Mouse (Mus musculus): ENCODE results near the gene Plin3. TPM values are rescaled to one million over a fixed set of nuclear protein-coding genes. Genes with fewer than 3 reads are reported as not detected.

The Plin3 gene
- polyA plus RNA-seq (2015; fragmentation: Nextera tagmentation; extraction: Ambion mirVana): 16.6 and 17.5 TPM in 2 replicates

DNA sequence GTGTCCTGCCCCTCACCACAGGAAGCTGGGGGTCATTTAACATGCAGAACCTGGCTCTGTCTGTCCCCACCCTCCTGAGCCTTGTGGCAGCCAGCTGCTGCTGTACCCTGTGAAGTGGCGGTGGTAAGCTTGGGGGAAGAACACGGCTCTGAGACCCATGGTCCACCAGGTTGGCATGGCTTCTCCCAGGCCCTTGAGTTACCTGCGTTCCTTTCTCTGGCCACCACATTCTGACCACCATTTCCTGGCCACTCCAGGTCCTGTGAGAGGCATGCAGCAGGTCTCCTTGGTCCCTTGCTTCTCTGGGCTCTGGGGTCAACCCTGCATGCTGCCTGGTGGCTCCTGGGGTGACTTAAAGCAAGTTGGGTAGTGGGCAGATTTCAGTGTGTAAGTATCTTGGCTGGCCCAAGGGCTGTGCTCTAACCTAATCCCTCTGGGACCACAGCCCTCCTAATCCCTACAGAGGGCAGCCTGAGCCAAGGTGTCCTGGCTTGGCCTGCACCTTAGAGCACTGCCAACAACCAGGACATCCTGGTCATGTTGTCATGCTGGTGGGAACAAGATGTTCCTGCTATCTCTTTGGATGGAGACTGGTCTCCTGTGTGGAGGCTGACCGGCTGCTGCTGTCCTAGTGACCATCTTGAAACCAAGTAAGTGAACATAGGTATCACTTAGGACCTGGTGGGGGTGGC, at the start of gene Plin3:
Plin3 (minus strand) TSS at position 343 of the 692 bp plus-strand sequence.
- WGBS: 87% methylated on average over 4 of the region's 4 CpGs
- Histone ChIP-seq H3K36me3 (no peaks in the 10 kb centered on the region), H3K27ac (replicated peaks) (0 out of 2 replicates have a peak within 1 kb of the TSS, but pooled peaks have one; percentile 63), H3K4me2 (no peak within 1 kb of the TSS), H3K27me3 (no peaks in the 10 kb centered on the region), H3K4me1 (replicated peaks) (peaks cover 25% of the 10 kb centered on the region), H3K4me3 (no peak within 1 kb of the TSS), H3K9ac (no peak within 1 kb of the TSS), H3K9me3 (no peaks in the 10 kb centered on the region)
- ATAC-seq (ENCODE audit: low FRiP score, low read depth): no peak

DNA sequence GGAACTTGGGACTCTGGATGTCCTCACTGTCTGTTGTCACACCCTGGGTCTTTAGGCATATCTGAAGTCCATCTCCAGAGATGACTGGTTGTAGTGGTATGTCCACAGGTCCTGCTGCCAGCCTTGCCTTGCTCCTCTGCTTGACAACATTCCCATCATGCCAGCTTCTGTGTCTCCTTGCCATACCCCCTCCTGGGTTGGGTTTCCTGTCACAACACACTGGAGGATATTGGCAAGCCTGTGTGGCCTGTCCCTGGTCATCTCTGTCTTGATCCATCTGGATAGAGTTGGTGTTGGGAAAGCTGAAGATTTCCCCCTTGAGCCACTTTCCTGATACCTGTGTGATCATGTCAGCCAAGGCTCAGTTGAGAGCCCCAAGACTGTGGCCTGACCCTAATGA, 48.0 kb upstream of the Plin3 start:
- Histone ChIP-seq H3K4me2 (no peak overlapping the region), H3K36me3 (no peaks in the 10 kb centered on the region), H3K27ac (replicated peaks) (no peak overlapping the region), H3K9ac (no peak overlapping the region), H3K4me3 (no peak overlapping the region), H3K27me3 (no peaks in the 10 kb centered on the region), H3K9me3 (no peaks in the 10 kb centered on the region), H3K4me1 (replicated peaks) (peaks cover 15% of the 10 kb centered on the region)
- ATAC-seq (ENCODE audit: low FRiP score, low read depth): no peak

DNA sequence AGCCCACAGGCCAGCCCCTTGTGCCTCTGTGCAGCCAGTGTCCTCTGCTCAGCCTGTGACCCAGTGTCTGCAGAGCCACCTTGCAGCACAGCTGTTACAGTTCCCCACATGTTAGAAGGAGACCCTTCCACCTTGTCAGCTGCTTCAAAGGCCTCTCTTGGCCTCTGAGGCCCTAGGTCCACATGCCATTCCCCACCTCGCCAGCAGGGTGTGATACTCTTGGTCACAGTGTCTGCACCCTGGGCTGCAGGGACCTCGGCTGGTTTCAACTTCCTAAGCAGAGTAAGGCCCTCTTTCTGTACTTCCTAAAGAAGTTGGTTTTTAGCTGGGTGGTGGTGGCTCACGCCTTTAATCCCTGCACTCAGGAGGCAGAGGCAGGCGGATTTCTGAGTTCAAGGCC, 46.2 kb upstream of the Plin3 start:
- Histone ChIP-seq H3K36me3 (no peaks in the 10 kb centered on the region), H3K9ac (no peak overlapping the region), H3K27me3 (no peaks in the 10 kb centered on the region), H3K4me2 (no peak overlapping the region), H3K9me3 (no peaks in the 10 kb centered on the region), H3K4me3 (no peak overlapping the region), H3K4me1 (replicated peaks) (peaks cover 25% of the 10 kb centered on the region), H3K27ac (replicated peaks) (no peak overlapping the region)
- 60% methylated on average over 4 of the region's 4 CpGs for WGBS
- ATAC-seq (ENCODE audit: low FRiP score, low read depth): no peak

DNA sequence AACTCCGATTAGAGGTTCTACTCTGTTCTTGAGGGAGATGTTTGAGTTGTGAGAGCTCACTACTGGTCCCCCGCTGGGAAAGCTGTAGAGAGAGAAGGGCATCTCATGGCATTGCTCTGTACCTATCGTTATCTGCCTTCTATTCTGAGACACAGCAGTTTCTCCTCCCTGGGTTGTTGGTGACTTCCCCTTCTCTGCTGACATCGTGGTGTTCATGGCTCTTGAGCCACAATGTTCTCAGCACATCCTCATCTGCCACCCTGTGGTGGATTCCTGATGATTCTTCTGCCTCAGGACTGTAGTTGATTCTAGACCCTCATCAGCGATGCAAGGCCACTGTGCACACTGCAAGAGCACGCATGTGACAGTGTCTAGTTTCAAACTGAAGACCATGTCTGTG, 45.1 kb upstream of the Plin3 start:
- ATAC-seq (ENCODE audit: low FRiP score, low read depth): no peak
- no peaks in the 10 kb centered on the region for H3K9me3 ChIP-seq
- H3K27me3 ChIP-seq: no peaks in the 10 kb centered on the region
- no peaks in the 10 kb centered on the region for H3K36me3 ChIP-seq
- no peak overlapping the region for H3K9ac ChIP-seq
- peaks cover 29% of the 10 kb centered on the region for H3K4me1 ChIP-seq (replicated peaks)
- no peak overlapping the region for H3K4me3 ChIP-seq
- no peak overlapping the region for H3K27ac ChIP-seq (replicated peaks)
- H3K4me2 ChIP-seq: no peak overlapping the region
- WGBS: 87% methylated on average over 6 of the region's 6 CpGs

DNA sequence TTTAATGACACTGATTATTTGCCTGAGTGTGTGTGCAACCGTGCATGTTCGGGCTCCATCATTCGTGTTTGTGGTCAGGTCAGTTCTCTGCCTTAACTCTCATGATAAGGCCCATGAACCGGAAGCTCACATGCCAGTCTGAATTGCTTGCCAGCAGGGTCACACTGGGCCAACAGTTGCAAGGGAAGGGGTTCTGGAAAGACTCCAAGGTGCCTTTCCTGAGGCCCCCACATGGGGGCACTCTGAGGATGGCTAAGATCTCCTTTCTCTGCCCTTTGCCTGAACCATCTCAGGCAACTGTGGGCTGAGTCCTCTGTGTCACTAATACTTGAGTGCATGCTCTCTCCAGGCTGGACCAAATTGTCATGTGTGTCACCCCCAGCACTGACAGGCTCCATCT, 44.5 kb upstream of the Plin3 start:
- H3K4me2 ChIP-seq: no peak overlapping the region
- H3K9ac ChIP-seq: no peak overlapping the region
- peaks cover 35% of the 10 kb centered on the region for H3K4me1 ChIP-seq (replicated peaks)
- no peak for ATAC-seq (ENCODE audit: low FRiP score, low read depth)
- H3K9me3 ChIP-seq: no peaks in the 10 kb centered on the region
- H3K27ac ChIP-seq (replicated peaks): no peak overlapping the region
- H3K36me3 ChIP-seq: no peaks in the 10 kb centered on the region
- WGBS: 46% methylated on average over 4 of the region's 4 CpGs
- H3K27me3 ChIP-seq: no peaks in the 10 kb centered on the region
- H3K4me3 ChIP-seq: no peak overlapping the region

DNA sequence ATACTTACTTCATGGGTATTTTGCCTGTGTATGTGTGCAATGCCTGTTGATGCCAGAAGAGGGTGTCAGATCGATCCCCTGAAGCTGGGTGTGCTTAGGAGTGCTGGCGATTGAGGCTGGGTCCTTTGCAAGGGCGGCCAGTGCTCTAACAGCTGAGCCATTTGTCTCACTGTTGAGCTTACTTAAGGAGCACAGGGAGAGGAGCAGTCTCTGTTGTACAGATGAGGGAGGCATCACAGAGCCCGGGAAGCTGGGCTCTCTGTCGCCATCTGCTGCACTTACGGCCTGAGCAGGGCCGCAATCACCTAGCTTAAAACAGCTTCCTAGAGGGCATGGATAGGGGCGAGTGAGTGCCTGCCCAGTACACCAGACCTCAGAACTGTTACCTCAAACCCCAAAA, 40.3 kb upstream of the Plin3 start:
- peaks cover 74% of the 10 kb centered on the region for H3K4me1 ChIP-seq (replicated peaks)
- 44% methylated on average over 8 of the region's 8 CpGs for WGBS

DNA sequence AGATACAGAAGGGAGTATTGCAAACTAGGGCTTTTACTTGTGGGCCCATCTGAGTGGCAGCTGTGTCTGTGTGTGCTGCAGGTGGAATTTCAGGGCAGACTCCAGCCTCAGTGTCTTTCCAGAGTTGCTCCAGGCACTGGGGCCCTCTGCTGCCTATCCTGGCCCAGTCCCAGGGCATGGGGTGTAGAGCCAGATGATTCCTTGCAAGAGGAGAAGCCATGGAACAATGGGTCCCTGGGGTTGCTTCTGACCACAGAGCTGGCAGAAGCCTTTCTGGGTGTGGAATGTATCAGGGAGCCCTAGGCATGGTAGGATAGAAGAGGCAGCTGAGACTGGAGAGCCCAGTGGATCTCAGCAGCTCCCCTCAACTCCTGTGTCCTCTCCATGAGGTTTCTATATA, 38.6 kb upstream of the Plin3 start:
- Histone ChIP-seq H3K4me3 (no peak overlapping the region), H3K9ac (no peak overlapping the region), H3K4me2 (no peak overlapping the region), H3K27me3 (no peaks in the 10 kb centered on the region), H3K27ac (replicated peaks) (no peak overlapping the region), H3K4me1 (replicated peaks) (peaks cover 72% of the 10 kb centered on the region), H3K36me3 (no peaks in the 10 kb centered on the region), H3K9me3 (no peaks in the 10 kb centered on the region)
- no peak for ATAC-seq (ENCODE audit: low FRiP score, low read depth)

More for the DNA sequence above, 40.3 kb upstream of the Plin3 start:
- Histone ChIP-seq H3K9me3 (no peaks in the 10 kb centered on the region), H3K36me3 (no peaks in the 10 kb centered on the region), H3K4me2 (no peak overlapping the region), H3K4me3 (no peak overlapping the region), H3K9ac (no peak overlapping the region), H3K27ac (replicated peaks) (no peak overlapping the region), H3K27me3 (no peaks in the 10 kb centered on the region)
- ATAC-seq (ENCODE audit: low FRiP score, low read depth): no peak

DNA sequence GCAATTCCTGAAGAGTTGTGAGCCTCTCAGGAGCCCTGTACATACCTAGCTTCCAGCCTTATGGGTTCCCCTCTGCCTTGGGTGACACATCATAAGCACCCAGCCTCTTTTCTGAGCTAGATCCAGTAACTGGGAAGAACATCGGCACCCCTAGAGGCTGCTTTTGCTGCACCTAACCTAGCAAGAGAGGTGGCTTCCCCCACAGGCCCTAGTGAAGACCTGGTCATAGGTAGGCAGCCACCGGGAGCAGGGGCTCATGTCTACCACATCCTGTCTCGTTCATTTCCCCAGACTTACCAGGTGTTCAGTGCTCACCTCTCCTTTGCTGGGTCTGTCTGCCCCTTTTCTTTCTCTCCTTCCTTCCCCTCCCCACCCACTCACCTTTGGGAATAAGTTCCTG, 37.7 kb upstream of the Plin3 start:
- ATAC-seq (ENCODE audit: low FRiP score, low read depth): no peak
- no peaks in the 10 kb centered on the region for H3K27me3 ChIP-seq
- H3K9me3 ChIP-seq: no peaks in the 10 kb centered on the region
- H3K4me1 ChIP-seq (replicated peaks): peaks cover 68% of the 10 kb centered on the region
- H3K4me3 ChIP-seq: no peak overlapping the region
- H3K27ac ChIP-seq (replicated peaks): no peak overlapping the region
- no peaks in the 10 kb centered on the region for H3K36me3 ChIP-seq
- WGBS: 68% methylated on average over 3 of the region's 3 CpGs
- H3K9ac ChIP-seq: no peak overlapping the region
- no peak overlapping the region for H3K4me2 ChIP-seq

DNA sequence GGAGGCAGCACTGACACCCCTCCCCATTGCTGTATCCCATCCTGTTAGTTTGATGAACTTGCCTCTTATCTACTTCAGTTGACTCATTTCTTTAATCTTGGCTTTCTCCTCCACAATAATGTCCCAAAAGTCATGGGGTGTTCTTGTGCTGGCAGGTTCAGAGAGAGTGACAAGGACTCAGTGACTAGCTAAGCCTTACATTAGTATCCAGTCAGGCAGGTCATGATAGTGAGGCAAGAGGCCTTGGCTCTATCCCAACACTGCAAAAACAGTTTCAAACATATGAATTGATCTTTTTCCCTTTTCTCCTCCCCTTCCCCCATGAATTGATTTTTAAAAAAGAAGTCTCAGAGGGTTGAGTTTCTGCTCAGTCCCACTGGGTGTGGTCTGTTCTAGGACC, 36.6 kb upstream of the Plin3 start:
- H3K27ac ChIP-seq (replicated peaks): no peak overlapping the region
- H3K4me2 ChIP-seq: no peak overlapping the region
- no peak overlapping the region for H3K4me3 ChIP-seq
- no peaks in the 10 kb centered on the region for H3K36me3 ChIP-seq
- no peak overlapping the region for H3K9ac ChIP-seq
- ATAC-seq (ENCODE audit: low FRiP score, low read depth): no peak
- no peaks in the 10 kb centered on the region for H3K9me3 ChIP-seq
- H3K27me3 ChIP-seq: no peaks in the 10 kb centered on the region
- peaks cover 70% of the 10 kb centered on the region for H3K4me1 ChIP-seq (replicated peaks)

DNA sequence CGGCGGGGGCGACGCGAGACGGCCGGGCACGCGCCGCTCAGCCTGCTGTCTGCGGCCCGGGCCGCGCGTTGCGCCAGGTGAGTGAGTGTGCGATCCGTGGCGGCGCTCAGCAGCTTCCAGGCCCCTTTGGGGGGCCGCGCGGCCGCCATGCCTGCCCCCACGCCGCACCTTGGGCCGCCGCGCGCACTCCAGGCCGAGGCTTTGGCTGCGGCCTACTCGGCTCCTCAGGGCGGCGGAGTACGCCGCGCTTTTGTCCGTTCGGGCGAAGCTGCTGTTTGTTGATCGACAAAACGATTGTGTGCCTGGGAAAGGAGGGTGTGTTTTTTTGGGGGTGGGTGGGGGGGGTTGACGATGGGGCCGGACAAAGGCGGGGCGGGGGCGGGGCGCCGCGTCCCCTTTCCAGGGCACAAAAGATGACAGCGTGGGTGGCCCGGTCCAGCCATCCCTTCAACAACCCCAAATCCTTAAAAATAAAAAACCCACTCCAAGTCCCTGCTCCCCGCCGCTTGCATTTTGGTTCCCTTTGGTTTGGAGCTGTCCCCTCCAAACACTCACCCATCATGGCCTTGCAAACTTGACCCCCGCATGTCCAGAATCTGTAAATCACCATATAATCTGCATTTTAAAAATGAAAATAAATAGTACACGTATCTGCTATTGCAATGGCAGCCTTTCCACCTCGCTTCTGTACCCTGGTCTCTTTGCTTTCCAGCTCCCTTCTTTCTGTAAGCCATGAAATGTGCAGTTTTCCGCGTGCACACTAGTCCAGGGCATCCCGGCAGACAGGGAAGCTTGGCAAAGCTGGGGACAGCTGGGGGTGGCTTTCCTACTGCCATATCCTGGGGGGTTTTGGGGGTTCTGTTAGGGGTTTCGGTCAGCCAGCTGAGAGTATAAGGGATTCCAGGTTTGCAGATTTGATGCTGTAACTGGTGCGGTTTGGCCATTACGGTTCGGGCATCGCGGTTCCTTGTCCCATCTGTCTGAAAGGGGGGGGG, 33.8 kb upstream of the Plin3 start:
- ATAC-seq (ENCODE audit: low FRiP score, low read depth): peak; percentile 29

DNA sequence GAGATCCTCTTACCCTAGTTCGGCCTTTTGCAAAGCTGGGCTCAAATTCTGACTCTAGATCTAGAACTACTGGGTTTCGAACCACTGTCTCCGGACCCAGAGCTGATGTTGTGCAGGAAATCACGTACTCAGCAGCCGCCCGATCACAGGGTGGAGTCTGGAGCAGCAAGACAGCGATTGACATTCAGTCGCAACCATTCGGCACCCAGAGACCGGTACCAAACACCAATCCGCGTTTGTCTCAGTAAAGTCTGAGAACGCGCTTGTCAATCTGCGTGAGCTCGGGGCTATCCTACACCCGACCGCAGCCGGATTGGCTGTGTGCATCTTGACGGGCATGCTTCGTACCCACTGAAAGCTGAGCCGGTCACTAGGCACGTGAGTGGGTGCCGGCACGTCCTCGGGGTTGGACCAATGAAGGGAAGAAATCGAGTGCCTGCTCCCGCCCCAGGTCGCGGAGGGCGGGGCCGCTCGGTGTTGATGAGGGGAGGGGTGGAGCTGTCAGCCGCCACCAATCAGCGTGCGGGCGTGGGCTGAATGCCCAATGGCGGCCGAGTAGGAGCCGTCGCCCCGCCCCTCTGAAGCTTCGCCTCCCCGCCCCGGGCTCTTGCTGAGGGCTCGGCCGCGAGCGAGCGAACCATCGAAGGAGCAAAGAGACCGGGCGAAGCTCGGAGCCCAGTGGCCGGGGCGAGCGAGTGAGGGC, 32.9 kb upstream of the Plin3 start, which contains the start of gene Kdm4b:
Kdm4b (plus strand) TSS at position 613 of the 703 bp plus-strand sequence.
- Histone ChIP-seq H3K4me3 (peak within 1 kb of the TSS; percentile 94), H3K9ac (peak within 1 kb of the TSS; percentile 95), H3K9me3 (no peaks in the 10 kb centered on the region), H3K27me3 (no peaks in the 10 kb centered on the region), H3K27ac (replicated peaks) (peak within 1 kb of the TSS; percentile 96), H3K36me3 (no peaks in the 10 kb centered on the region), H3K4me1 (replicated peaks) (peaks cover 41% of the 10 kb centered on the region), H3K4me2 (peak within 1 kb of the TSS; percentile 81)
- ATAC-seq (ENCODE audit: low FRiP score, low read depth): peak; percentile 100
- under 1% methylated on average over 52 of the region's 57 CpGs for WGBS

More for the DNA sequence above, 33.8 kb upstream of the Plin3 start:
- Histone ChIP-seq H3K27ac (replicated peaks) (peak overlapping the region; percentile 96), H3K9me3 (no peaks in the 10 kb centered on the region), H3K4me3 (peak overlapping the region; percentile 94), H3K9ac (peak overlapping the region; percentile 95), H3K27me3 (no peaks in the 10 kb centered on the region), H3K36me3 (no peaks in the 10 kb centered on the region), H3K4me1 (replicated peaks) (peaks cover 50% of the 10 kb centered on the region), H3K4me2 (peak overlapping the region; percentile 81)
- under 1% methylated on average over 63 of the region's 67 CpGs for WGBS

DNA sequence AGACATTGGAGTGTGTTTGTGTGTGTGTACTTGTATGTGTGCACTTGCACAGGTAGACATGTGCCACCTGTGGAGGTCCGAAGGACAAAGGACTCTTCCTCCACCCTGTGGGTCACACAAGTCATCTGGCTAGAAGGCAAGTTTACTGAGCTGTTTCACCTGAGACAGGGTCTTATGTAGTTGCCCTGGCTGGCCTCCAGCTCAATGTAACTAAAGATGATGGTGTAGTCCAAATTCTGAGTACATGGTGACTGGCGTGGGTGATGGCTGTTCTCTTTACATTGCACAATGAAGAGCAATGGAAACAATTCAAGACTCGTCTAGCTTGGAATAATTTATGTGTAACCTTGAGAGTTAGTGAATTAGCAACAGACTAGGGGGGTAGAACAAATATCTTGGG, 31.7 kb upstream of the Plin3 start:
- Histone ChIP-seq H3K9me3 (no peaks in the 10 kb centered on the region), H3K27ac (replicated peaks) (no peak overlapping the region), H3K27me3 (no peaks in the 10 kb centered on the region), H3K36me3 (no peaks in the 10 kb centered on the region), H3K4me2 (no peak overlapping the region), H3K4me1 (replicated peaks) (peaks cover 29% of the 10 kb centered on the region), H3K9ac (no peak overlapping the region), H3K4me3 (no peak overlapping the region)
- WGBS: 67% methylated on average over 3 of the region's 3 CpGs
- no peak for ATAC-seq (ENCODE audit: low FRiP score, low read depth)
